Mouse (Mus musculus) spleen, adult 12 weeks (tissue): ENCODE measurements around the gene Igf1r.

ENCODE experiments used
- DNase-seq: peaks from one replicate; pipeline ENCODE4 v3.0.0; 2022; ENCODE audit warnings: low spot score

Igf1r gene

DNA sequence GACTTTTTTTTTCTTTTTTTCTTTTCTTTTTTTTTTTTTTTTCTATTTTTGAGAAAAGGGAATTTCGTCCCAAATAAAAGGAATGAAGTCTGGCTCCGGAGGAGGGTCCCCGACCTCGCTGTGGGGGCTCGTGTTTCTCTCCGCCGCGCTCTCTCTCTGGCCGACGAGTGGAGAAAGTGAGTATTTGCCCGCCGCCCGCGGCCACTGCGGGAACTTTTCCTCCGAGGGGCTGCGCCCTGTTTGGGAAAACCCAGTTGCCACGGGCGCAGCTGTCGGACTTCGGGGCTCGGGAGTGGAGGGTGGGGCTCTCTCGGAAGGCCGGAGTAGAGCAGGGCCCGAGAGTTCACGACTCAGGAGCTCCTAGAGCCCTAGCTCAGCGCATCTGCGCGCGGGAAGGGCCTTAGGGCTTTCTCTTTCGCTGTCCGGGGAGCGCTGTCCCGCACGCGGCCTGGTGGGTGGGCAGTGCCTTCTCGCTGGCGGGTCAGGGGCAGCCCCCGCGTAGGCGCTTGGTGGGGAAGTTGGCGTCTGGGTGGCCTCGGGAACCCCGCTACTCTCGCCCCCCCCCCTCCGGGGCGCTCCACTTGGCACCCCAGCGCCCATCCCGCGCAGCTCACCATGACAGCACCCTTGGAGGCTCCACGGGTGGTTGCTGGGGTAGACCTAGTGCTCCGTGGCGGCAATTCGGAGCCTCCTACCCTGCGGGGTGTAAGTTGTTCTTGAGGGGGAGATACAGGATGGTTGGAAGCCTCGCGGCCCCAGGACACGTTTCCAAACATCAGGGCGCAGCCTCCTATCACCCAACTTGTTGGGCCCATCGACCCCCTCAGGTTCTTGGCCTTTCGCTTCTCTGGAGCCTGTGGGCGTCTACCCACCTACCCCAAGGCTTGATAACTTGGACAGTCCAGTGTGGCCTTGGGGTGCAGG is at the start of gene Igf1r:
Gene Igf1r, plus strand, starts transcription at position 51 of the 924 bp plus-strand sequence.
- DNase-seq = peak; percentile 37

DNA sequence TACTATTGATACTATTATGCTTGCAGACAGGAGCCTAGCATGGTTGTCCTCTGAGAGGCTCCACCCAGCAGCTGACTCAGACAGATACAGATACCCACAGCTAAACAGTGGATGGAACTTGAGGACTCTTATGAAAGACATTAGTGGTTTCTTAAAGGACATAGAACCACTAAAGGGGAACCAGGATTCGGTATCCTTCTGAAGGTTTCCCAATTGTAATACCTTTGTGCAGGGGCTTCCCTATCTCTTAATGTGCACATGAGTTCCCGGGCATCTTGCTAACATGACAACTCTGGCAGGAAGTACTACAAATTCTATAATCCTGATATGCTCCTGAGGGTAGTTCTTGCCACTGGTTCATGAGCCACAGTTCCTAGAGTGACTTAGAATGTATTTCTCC is 46.3 kb upstream of the Igf1r start:
- DNase-seq = no peak

DNA sequence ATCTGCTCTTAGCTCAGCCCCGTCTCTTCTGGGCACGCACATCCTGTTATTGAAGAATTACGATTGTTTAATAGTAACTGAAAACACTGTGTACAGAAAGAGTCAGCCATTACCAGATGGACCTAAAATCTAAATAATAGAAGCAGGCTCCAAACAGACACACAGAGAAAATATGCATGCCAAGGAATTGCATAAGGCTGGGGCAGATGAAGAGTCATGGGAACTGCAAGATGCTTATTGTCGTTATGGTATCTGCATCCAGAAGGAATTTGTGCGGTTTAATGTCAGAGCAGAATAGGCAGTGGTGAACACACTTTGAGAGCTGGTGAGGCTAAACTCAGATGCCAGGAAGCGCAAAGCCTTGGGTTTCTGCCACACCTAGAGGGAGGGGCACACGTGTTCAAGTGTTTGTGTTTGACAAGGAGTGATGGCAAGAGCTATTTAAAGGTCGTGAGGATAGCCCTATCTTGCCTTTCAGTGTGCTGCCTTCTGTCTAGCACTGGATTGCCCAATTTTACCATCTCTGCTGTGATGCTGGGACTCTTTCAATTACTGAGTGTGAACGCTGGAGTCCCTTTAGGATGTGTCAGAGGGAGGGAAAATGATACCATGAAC is 44.7 kb upstream of the Igf1r start:
- DNase-seq = no peak

DNA sequence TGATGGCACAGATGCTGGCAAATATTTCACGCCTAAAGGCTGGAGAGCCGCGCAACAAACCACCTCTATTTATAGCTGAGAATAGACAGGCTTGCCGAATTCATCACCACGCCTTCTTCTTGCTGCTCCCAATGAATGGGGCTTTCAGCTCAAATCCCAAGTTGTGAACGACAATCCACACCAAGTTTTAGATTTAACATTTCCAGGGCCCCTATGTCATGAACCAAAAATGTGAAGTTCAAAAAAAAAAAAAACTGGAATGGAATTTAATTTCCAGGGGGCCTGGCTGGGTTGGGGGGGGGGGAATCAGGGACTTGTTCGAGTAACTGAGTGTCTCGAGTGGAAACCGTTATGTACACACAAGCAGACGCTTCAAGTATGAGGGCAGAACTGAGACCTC is 42.1 kb upstream of the Igf1r start:
- no peak for DNase-seq

DNA sequence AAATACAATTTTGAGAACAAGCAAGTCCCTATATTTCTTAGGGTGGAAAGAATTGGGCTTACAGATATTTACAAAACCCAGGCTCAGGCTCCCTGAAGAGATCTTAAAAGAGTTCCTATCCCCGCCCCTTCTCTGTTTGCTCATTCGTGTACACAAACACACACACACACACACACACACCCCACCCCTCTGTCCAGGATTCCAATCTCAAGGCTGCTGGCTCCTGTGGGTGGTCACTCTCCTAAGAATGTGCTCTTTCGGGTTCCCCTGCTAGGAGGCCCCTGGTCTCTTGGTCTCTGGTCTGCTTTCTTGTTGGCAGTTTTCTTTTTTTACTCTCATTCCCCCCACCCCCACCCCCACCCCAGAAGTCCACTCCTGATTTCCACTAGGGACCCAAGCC is 41.7 kb upstream of the Igf1r start:
- DNase-seq = no peak

DNA sequence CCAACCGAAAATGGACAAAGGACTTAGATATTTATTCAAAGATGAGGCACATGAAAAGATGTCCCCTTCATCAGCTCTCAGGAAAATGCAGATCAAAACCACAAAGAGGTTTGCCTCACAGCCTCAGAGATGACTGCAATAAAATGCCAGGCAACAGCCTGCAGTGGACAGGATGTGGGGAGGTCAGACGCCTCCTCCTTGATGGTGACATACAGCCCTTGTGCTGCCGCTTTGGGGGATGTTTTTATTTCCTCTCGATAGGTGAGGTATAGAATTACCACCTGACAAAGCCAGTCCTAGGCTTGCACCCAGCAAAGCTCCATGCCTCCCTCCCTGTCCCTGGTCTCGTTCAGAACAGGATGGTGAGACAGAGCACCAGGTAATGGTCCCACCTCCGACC is 40.8 kb upstream of the Igf1r start:
- DNase-seq = no peak

DNA sequence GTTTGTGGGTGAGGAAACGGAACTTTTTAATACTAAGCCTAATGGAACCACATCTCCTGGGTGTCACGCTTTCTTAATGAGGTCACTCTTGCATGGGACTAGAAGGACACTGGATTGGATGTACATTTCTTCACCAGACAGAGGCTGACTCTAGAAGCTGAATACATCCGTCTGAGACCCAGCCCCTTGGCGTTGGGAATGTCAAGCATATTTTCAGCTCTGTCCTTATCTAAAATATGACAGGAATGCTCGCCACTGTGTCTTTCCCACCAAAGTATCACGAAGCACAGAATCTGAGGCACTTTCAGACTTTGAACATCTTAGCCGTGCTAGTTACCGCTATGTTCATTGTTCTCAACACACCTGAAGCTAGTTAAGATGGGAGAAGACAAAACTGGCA is 35.7 kb upstream of the Igf1r start:
- DNase-seq = no peak

DNA sequence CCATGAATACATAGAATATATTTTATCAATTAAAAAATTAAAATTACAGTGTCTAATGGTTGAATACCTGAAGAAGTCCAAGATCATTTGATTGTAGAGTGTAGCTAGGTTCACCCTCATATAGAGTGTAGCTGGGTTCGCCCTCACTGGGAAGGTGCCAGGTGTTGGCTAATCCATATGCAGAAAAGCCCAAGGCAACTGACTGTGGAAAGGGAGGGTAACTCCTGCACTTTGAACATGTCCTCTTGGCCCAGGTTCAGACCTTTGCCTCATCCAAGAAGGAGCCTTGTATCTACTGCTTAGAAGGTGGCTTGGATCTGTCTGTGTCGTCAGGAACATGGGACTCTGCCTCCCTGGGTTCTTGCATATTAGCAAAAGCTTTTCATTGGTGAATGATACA is 34.9 kb upstream of the Igf1r start:
- DNase-seq = no peak

DNA sequence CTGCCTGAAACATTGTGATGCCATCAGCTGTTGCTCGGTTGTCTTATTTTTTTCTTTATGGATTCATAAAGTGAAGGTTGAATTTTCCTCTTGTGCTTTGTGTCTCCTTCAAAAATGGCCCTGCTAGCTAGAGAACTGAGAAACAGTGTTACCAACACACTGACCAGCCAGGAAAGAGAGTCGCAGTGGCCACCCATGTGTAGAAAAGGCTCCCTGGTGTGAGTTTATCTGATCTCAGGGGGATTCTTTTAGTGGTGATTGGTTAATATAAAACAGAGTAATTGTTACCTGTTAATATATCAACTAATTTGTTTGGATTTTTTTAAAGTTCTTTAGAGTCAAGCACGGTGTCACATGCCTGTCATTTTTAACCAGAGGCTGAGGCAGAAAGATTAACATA is 33.2 kb upstream of the Igf1r start:
- no peak for DNase-seq

DNA sequence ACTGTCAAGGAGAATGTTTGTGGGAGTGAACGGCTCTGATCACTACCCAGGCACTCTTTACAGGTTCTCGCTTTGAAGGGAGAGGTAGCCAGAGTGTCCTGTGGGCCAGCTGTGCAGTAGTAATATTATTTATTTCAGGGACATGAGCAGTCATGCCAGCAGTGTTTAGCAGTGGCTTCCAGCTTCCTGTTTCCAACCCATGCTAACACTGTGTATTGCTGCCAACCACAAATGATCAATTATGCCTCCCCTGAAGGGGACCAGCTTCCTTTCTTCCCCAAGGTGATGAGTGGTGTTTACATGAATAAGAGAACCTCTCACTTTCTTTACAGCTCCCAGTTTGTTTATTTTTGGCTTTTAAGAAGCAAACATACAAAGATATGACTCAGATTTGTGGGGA is 28.4 kb upstream of the Igf1r start:
- no peak for DNase-seq

DNA sequence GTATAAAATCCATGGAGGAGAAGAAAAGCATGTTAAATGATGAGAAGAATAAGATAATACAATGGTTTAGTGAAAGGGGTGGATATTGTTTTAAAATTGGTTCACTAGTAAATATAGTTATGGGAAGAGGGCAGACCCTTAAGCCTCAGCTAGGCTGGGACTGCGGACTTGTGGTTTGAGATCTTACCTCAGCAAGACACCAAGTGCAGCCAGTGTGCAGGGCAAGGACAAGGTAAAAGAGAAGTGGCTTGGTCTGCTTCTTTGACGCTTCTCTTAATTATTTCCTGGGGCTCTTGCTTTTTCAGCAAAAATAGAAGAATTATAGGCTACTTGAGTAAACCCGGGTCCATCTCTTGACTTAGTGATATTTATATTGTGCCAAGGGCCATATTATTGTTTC is 22.5 kb upstream of the Igf1r start:
- no peak for DNase-seq

DNA sequence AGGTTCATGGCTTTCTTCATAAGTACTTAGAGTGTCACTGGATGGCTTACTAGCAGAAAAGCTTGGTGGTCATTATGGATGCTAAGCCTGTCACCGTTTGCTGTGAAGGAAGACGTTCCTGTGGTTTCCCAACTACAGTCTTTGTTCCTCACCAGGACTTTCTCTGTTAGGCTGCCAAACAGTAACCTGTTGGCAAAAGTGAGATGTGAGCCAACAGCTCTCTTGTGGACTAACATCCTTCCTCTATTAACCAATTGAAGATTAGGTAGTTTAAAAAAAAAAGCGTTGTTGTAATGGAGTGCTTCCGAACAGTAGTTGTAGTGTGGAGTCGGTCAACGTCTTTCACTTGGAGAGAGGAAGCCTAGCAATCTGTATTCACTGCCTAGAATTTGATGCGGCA is 15.8 kb upstream of the Igf1r start:
- DNase-seq = no peak

DNA sequence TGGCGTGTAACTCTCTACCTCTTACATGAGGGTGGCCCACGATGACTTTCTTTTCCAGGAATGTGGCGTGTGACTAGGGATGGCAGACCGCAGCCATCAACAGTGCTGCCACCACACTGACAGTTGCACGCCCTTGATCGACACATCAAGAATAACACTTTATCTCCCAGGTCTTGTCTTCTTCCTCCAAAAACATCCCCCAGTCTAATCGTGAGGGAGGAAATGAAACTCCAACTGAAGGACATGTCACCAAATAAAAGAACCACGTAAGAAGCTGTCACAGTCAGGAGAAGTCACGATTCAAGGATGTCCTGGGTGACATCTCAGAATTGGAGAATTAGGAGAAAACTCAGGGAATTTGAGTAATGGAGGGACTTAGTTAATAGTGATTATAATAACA is 8.8 kb upstream of the Igf1r start:
- DNase-seq = no peak

DNA sequence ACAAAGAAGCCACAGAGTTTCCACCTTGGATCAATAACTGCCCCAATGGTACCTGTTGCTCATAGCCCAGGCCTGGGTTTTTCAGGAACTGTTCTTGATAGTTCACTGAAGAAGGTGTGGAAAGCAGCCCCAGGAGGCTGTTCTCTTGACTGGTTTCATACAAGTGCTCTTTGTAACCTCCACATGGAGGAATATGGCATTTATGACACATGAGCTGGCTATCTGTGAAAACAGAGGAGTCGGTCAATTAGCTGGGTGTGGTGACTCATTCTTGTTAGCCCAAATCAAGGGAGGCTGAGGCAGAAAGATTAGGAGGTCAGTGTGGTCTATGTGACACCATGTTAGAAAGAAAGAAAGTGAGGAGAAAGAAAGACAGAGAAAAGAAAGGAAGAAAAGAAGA is 5.7 kb upstream of the Igf1r start:
- DNase-seq = no peak

DNA sequence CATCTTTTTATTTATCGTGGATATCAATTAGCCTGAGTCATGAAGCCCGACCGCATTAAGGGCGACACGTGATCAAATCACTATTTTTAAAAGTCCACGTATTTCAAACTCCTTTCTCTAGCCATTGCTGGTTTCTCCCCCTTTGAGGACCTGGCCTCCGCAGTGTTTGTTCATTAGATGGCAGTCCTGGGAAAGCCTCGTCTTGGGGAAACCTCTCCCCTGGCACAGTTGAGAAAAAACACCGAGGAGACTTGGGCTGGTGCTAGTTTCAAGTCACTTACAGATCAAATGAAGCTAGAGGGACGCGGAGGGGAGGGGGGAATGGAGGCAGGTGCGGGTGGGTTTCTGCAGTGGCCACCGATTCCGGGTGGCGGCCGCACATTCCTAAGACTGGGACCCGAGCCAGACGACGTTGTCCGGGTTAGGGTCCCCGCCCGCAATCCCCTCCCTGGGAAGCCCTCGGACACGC is 2.2 kb upstream of the Igf1r start:
- no peak for DNase-seq

DNA sequence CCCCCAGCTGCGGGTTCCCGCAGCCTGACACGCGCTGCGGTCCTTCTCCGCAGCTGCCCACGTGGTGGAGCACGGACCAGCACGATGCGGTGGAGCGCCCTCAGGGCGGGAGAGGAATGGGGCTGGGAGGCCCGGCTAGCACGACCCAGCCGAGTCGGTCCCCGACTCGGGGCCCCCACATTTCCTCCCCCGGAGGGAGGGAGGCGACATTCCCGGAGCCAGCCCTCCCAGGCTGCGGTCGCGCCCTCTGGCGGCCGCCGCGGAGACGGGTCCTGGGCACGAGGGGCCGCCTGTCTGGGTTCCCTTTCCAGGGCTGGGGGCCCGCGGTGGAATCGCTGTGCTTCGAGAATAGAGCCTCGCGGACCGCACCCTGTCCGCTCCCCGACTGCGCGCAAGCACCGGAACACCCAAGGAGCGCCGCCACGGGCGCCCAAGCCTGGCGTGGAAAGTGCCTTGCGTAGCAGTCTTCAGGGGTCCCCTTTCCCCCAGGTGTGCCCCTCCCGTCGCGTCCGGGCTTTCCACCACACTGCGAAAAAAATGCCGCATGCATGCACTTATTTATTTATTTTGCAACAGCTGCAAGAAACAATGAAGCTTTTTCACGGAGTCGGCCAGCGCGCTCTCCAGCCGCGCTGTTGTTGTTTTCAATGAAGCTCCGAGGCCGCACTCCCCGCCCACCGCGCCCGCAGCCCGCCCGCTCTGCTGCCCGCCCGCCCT is 1.7 kb upstream of the Igf1r start:
- DNase-seq = peak; percentile 59

DNA sequence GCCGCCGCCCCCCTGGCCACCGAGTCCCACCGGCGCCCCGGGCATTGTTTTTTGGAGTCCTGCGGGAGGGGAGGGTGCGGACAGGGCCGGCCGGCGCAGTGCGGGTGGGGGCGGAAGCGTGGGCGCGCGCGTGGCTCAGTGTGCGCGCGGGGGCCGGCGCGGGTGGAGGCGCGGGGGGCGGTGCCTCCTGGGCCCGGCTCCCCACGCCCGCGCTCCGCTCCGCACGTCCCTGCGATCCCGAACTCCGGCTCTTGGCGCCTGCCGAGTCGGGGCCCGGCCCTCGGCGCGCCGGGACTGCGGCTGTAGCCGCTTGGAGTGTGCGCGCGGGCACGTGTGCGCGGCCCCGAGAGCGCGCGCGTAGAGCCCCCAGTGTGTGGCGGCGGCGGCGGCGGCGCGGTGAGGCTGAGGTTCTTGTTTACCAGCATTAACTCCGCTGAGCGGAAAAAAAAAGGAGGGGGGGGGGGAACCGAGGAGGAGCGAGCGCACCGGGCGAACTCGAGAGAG is 1.0 kb upstream of the Igf1r start:
- peak; percentile 77 for DNase-seq

DNA sequence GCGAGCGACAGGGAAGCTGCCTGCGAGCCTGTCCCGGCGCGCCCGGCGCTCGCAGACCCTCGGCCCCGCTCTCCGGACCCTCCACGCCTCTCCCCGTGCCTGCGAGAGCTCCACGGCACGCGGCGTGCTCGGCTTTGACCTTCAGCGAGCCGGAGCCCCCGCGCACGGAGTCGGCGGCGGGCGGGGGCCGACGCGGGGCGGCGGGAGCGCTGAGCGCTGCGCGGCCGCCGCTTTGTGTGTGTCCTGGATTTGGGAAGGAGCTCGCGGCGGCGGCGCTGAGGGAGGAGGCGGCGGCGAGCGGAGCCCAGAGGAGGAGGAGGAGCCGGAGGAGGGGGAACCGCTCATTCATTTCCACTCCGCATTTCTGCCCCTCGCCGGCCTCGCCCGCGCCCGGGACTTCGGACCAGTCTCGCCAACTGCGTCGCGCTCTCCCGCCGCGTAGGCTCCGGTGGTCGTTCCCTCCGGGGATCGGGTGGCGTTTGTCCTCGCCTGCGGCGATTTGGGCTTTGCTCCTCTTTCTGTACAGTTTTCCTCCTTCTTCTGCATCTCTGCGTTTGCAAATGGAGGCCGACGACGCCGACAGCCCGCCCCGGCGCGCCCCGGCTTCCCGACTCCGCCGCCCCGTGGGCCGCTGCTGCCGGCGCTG is 468 bp upstream of the Igf1r start:
- peak; percentile 53 for DNase-seq

DNA sequence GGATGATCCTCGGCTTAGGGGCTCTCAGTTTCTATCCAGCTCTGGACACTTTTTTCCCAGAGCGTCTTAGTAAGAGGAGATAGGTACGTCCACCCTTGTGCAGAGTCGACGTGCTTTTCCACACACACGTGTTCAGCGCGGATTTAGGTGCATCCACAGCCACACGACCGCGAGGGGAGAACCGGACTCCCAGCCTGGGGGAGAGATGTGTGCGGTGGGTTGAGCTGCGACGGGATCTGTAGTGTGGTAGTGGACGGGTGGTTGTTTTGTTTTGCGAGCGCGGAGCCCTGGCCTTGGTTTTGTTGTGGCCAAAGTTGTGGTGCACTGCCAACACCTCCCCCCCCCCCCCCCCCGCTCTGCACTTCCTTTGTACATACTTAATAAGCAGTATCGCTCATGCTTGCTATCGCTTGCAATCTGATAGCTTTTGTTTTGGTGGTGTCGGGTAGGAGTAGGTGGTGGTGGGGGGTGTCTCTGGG is 1.2 kb downstream of the Igf1r start:
- DNase-seq = no peak

DNA sequence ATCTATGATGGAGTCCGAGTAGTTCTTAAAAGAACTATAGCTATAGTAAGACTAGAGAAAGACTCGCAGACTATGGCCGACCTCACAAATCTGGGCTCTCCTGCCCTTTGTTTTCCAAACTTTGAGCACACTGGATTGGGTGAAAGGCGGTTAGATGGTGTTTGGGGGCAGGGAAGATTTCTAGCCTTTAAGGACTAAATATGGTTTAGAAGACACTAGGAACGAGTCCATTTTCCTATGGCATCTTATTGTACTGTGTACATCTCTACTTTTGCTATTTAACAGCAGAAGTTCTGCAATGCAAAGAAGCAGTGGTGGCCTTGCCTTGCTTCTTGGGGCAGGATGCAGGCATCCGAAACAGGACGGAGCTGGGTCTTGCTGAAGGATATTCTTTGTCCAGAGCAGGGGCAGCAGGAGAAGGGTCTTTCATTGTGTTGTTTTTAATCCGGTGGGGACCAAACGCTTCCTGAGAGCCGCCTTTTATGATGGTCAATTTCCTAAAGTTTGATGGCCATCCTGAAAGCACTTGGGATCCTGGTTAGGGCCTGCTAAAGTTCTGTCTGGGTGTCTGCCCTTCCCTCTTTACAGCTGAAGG is 2.1 kb downstream of the Igf1r start:
- DNase-seq = no peak

DNA sequence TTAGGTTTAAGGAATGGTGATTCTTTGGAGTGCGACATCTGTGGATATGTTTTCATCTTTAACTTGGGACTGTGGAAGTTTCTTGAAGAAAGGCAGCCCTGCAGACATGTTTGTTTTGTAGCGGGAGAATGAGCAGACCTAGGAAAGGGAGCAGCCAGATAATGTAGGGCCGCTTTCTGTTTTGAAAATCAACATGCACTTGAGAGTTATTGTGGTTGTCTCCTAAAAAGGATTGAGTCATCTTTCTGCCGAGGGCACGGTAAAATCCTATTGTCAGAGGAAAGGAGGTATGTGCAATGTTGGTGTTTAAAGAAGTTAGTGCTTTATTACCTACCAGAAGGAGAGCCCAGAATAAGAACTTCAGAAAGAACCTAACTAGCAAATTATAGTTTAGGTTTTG is 2.6 kb downstream of the Igf1r start:
- no peak for DNase-seq

DNA sequence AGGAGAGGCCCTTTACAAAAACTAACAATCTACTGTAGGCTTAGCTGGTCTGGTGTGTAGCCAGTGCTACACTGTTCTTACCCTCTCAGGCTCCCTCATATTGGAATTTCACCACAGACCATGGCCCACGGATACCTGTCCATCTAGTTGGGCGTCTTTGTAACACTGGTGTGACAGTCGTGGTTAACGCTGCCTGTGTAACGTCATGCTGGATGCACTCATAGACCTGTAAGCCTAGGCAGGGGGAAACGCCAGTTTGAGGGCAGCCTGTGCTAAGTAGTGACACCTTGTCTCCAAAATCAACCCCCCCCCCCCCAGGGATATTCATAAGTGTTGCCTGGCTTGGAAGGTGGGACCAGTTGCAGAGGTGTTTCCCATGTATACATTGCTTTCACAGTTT is 4.7 kb downstream of the Igf1r start:
- DNase-seq = no peak
